Mouse (Mus musculus) cerebellum, adult 2 months (tissue): ENCODE data around the gene Gm9945.
A peak's percentile ranks its signal among the peaks of the same experiment; 100 is the strongest.

Experiments used
- CTCF ChIP-seq: fragments of 200-500 bp; IDR thresholded peaks from 2 replicates; pipeline ENCODE4 v1.5.1; 2011; ENCODE audit warnings: low read depth, mild to moderate bottlenecking, control low read depth, low read length, moderate library complexity, borderline replicate concordance; ENCODE audit not compliant: insufficient read depth
- POLR2A ChIP-seq: fragments of 200-500 bp; IDR thresholded peaks from 2 replicates; pipeline ENCODE4 v1.6.1; 2011; ENCODE audit warnings: low read length, control low read depth, borderline replicate concordance; ENCODE audit not compliant: insufficient read depth

DNA sequence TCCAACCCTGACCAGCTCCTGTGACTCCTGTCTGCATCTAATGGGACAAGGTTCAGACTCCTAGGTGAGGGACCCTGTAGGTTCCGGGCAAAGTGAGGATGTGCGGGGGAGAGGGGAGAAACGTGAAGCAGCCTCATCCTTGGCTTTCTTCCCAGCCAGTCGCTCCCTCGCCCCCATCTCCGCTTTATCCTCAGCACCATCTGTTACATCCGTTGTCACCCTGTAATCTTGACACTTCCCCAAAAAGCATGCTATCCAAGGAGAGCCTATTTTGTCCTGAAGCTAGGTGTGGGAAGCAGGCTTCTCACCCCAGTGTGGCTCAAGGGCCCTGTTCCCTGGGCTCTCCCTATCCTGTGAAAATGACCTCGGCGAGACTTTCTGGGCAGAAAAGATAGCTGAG is 43.0 kb downstream of the Gm9945 start:
- TF ChIP-seq CTCF (no peak), POLR2A (0 out of 2 replicates have a peak, but pooled peaks have one; percentile 34)
